Mouse (Mus musculus) cerebellum, postnatal 25 days (tissue): ENCODE data around the gene Snx30.

Source experiments
- DNase-seq, 2 experiments: peaks; one replicate each; pipeline ENCODE4 v3.0.0; 2021; ENCODE audit warnings: mixed read lengths in 2 of 2

The Snx30 gene

GRCm38 (mm10) chr4:59795788-59796455 is 9.7 kb upstream of the Snx30 start:
- DNase-seq = no peak

GRCm38 (mm10) chr4:59800181-59800580 is 5.5 kb upstream of the Snx30 start:
- DNase-seq = no peak

DNA sequence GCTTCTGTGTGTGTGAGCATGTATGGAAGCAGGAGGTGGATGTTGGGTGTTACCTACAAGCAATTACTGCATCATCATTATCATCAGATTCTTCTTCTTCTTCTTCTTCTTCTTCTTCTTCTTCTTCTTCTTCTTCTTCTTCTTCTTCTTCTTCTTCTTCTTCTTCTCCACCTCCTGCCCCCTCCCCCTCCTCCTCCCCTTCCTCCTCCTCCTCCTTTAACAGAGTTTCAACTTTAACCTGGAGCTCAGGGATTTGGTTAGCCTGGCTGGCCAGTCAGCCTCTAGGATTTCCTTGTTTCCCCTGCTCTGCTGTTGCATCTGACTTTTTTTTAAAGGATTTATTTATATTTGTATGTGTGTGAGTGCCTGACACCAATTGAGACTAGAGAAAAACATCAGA is 4.2 kb upstream of the Snx30 start, which contains the start of gene Inip:
Inip (minus strand) TSS at position 101 of the 400 bp plus-strand sequence.
- DNase-seq = no peak

GRCm38 (mm10) chr4:59802107-59802506 is 3.5 kb upstream of the Snx30 start:
- no peak for DNase-seq

- DNase-seq = no peak
Observed at GRCm38 (mm10) chr4:59802792-59803191, 2.8 kb upstream of the Snx30 start.

DNA sequence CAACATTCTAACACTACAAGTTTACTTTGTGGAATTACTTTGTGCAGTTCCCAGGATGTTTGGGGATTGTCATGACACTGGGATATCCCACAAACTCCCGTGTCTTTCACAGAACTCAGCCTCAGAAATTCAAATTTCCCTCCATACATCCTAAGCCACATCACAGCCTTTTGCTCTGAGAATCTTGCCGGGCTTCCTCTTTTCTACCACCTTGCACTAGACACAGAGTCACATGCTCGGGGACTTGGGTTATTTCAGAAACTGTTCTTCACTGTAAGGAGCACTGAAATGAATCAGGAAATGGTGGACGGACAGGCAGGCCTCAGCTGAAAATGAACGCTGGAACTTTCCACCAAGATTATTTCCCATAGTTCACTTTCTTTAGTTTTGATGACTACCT is 2.3 kb upstream of the Snx30 start:
- no peak for DNase-seq

- no peak for DNase-seq
Observed at GRCm38 (mm10) chr4:59804754-59805153, 886 bp upstream of the Snx30 start.

DNA sequence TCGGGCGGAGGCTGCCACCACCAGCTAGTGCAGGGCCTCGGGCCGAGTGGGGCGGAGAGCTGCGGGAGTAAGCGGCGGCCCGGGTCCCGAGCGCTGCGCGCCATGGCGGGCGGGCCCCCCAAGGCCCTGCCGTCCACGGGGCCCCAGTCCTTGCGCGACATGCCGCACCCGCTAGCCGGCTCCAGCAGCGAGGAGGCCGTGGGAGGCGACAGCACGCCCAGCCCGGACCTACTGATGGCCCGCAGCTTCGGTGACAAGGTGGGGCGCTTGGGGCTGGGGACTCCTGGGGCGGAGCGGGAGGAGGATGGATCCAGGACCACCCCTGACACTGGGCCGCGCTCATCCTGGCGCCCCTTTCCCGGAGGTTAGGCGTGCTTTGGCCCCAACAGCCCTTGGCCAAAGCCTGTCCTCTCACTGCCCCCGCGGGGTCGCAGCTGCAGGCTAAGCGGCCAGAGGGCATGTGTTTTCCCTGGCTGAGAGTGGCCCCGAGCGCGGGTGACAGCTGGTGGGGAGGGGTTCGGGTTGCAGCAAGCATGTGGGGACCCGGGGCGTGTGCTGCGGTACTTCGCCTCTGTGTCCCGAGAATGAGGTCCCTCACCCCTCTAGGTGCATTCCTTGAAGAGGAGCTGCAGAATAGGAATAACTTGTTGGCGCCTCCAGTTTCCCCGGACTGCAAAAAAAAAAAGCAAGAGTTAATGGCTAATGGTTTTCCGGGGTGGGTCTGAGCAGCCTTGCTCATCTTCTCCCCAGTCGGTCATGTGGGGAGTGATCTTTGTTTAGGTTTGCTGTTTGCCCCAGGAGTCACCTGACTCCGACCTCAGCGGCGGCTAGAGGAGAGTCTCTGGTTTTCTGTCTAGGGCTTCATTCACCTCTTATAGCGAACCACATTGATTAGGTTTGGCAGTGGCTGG is 583 bp downstream of the Snx30 start:
- peak; percentile 69 to 74 for DNase-seq

GRCm38 (mm10) chr4:59806879-59807195 is 1.2 kb downstream of the Snx30 start:
- DNase-seq = no peak

DNA sequence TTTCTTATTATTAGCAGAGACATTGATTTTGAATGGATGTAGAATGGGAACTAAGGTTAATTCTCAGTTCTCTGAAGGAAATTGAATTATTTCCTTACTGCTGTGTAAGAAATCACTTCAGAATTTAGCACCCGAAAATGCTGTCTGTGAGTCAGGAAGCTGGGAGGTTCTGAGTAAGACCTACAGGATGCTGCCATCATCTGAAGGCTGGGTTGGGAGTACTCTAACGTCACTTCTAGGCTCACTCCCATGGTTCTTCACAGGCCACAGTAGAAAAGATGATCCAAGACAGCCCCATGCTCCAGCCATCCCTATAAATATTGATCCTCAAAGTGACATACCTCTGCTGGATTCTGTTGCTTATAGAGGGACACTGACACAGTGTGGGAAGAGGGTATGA is 1.9 kb downstream of the Snx30 start:
- DNase-seq = peak in 1 of 2 experiments; percentile 19

- peak; percentile 55 to 67 for DNase-seq
Observed at GRCm38 (mm10) chr4:59808396-59808795, 2.8 kb downstream of the Snx30 start.

- no peak for DNase-seq
Observed at GRCm38 (mm10) chr4:59814094-59814493, 8.5 kb downstream of the Snx30 start.

DNA sequence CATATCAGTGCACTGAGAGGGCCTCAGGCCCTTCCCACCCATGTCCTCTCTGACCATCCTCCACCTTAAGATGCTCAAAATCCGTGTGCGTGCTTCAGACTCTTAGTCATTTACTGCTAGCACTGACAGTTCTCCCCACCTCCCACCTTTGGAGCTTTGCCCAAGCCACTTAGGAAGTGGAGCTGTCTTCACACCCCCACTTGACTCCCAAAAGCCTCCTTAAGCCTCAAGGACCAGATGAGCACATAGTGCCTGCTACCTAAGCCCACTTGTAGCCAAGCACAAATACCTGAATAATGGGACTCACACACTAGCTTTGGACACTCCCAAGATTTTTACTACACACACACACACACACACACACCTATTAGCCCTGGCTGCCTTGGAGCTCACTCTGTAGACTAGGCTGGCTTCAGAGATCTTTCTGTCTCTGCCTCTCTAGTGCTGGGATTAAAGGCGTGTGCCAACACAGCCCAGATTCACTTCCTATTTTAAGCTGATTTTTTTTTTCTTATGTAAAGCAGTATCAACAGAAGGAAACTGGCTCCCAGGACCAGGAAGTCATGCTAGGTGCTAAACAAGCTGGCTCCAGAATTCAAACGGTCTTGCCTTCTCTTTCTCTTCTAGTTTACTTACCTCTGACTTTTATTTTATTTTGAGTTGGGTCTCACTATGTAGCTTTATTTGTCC is 9.6 kb downstream of the Snx30 start:
- no peak for DNase-seq

DNA sequence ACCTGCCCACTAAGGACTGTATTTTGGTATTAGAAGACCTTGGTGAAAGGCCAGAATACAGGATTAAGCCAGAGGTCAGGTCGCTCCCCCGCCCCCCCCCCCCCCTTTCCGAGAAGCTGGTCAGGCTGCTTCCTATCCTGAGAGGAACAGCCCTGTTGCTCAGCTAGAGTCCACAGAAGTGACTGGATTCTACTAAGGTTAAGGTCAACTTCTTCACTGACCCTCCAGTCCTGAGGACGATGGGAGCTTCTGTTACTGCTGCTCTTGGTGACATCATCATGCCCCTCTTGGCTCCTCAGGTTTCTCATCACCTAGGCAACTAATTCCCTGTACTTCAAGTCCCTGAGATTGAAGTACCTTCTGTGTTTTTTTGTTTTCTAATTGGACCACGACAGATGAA is 10.4 kb downstream of the Snx30 start:
- DNase-seq = no peak

GRCm38 (mm10) chr4:59816477-59816876 is 10.8 kb downstream of the Snx30 start:
- DNase-seq = no peak

- DNase-seq = no peak
Observed at GRCm38 (mm10) chr4:59817790-59818189, 12.2 kb downstream of the Snx30 start.

DNA sequence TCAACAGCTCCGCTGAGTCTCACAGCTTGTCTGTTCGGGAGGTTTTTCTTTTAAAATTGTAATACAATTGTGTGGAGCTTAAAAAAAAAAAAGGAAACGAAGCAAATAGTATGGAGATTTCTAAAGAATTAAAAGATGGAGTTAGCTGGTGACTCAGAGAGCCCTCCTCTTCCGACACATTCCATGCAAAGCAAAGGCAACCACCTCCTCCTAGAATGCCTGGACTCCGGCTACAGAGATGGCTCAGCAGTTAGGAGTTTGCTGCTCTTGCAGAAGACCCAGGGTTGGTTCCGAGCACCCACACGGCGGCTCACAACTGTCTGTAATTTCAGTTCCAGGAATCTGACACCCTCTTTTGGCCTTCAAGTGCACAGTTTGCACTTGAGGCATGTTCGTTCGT is 12.9 kb downstream of the Snx30 start:
- DNase-seq = no peak

DNA sequence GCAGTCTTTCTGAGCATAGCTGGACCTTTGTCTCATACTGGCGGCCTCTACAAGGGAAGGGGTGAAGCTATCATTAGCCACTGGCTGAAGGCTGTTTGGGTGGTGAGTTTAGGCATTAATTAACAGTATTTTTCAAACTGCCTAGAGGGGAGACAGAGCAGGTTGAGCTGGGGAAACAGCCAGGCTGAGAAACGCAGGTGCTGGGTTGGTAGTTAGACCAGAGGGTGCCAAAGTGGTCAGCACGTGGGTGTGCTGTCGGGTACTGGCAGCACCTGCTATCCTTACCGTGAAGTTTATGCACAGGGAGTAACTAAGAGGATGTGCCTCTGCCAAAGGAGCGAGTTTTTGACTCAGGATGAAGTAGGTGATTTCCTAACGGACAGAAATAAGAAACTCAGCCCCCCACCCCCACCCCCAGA is 13.4 kb downstream of the Snx30 start:
- peak; percentile 63 to 66 for DNase-seq

DNA sequence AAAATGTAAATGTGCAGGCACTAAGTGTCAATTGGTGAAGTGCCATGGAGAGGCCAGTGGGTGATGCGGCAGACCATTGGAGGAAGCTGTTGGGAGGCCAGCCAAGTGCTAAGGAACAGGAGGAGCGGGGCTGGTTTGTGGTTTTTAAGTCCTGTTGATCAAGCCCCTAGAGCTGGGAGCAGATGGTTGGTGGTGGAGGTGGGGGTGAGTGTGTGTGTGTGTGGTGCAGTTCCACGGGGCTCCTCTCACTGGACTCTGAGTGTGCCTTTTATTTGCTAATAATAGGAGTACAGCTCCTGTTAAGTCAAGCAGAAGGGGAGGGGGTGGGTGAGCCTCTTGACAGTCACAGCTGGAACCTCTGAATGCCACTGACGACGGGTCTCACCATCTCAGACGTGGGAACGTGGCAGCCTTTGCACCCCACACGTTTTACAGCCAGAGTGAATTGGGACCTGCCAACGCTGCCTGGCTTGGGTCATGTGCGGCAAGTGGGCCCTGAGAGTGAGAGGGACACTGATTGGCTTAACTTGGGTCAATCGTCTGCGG is 13.9 kb downstream of the Snx30 start:
- DNase-seq = peak in 1 of 2 experiments; percentile 65

DNA sequence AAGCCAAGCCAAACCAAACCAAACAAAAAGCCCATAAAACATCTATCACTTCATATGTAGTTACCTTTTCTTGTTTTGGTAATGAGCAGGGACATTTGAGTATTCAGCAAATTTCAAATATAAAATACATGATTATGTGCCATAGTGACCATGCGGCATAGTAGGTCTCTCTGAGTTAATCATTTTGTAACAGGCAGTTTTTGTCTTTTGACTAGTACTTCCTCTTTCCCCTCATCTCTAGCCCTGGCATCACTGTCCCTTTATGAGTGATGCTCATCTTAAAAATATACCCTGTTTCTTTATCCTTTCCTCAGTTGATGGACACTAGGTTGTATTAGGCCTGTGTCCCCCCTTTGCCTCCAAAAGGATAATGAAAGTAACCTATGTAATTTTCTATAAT is 15.9 kb downstream of the Snx30 start:
- DNase-seq = no peak

DNA sequence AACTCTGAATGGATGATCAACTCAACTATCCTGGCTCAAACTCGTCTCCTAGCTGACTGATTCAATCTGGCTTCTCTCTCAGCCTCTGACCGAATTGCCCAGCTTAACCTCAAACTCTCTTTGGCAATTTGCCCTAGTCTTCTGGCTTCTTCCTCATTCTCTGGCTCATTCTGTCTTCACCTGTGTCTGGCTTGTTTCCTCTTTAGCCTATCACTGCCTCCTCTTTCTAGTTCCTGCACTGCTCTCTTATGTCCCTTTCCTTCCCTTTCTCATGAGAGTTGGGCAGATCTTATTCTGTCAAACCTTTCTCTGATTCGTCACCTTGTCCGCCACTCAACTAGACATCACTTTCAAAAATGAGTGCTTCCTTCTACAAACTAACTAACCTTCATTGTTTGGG is 16.5 kb downstream of the Snx30 start:
- DNase-seq = peak in 1 of 2 experiments; percentile 38

DNA sequence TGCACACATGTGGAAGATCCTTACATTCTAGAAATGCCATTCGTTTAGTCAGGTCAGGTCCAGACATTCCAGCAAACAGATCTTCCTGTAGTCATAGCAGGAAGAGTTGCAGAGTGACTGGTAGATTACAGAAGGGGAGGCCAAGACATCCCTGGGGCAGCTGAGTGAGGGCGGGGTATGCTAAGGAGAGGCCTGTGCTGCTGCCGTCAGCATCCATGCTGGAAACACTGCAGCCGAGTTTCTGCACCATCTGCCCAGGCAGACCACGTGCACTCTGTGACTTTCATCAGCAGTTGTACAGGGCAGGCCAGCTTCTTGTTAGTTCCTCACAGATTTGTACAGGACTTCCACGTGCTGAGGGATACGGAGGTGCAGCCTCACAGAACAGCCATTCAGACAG is 17.8 kb downstream of the Snx30 start:
- peak; percentile 78 to 82 for DNase-seq

- DNase-seq = peak in 1 of 2 experiments; percentile 44
Observed at GRCm38 (mm10) chr4:59824860-59825259, 19.2 kb downstream of the Snx30 start.
